Mouse (Mus musculus): ENCODE data around the gene Sly.
"Not testable (repeated sequence)": the region's sequence is repeated elsewhere in the genome, so short reads cannot be mapped to it uniquely, and the experiment has no call there.

Gene Sly

DNA sequence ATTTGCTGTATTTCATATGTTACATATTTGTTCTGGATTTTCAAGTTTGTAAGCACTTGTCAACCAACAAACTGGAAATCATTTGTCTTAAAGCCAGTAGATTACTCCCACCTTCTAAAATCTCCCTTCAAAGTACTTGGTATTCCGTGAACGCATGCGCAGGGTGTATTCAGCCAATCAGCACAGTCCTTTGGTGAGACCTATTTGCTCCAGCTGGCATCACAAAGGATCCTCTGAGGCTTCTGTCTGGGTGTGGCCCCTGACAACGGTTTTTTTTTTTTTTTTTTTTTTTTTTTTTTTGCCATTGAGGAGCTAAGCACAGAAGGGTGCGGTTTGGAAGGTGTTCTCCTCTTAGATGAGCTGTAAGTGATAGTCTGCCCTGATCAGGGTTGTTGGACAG is at the start of gene Sly:
Gene Sly, plus strand, starts transcription at position 301 of the 400 bp plus-strand sequence.
- DNase-seq (ENCODE audit: inconsistent ontology term): not testable (repeated sequence)
